ENCODE assay signal across 27 mouse cellular contexts in genomic region chr11:88966881-88967361, GRCm38 (mm10). TPM values are rescaled to one million over a fixed set of nuclear protein-coding genes. Genes with fewer than 3 reads are reported as not detected.
A peak's percentile ranks its signal among the peaks of the same experiment; 100 is the strongest.
DNase-seq lines count a peak whose midpoint lies in the region; TF ChIP-seq lines count a peak whose summit lies in the region.
"Had no signal": no experiment of that assay in that cellular context is flagged by ENCODE, and none has a peak within 500 bp of the region (broad histone marks: within the 10 kb centered on the region; RNA-seq: fewer than 3 reads in every experiment).

Elobl (minus strand) TSS chr11:88966931.

- no peaks in the 10 kb centered on the region for H3K4me1 ChIP-seq in bone marrow, adult 2 months (ENCODE audit: control insufficient read depth, insufficient read depth, low read length)
- H3K4me1 ChIP-seq: embryonic facial prominence, embryonic 13.5 days; embryonic facial prominence, embryonic 15.5 days; forebrain, embryonic 13.5 days; forebrain, embryonic 15.5 days had no signal

- 62% methylated on average over 3 of the region's 3 CpGs for WGBS in bone marrow, adult 2 months

- no peak for TF ChIP-seq CTCF in bone marrow, adult 2 months (IDR thresholded peaks at IDR 0.05; ENCODE audit: control insufficient read depth, insufficient read depth, low read length)

- TF ChIP-seq POLR2A in bone marrow, adult 2 months (IDR thresholded peaks at IDR 0.05; ENCODE audit: borderline replicate concordance, control insufficient read depth, low read depth, low read length) = no peak

- DNase-seq in 3T3-L1 (ENCODE audit: low read depth, low spot score) (peak; percentile 40), NIH3T3 (ENCODE audit: low read depth) (peak; percentile 74)
- DNase-seq in fibroblast of lung, adult 2 months (ENCODE audit: low read depth) = peak; percentile 50
- no peak for DNase-seq in T-cell, adult 2 months (ENCODE audit: low spot score)
- no peak for DNase-seq in cerebellum, adult 8-10 months
- no peak for DNase-seq in adrenal gland, postnatal 36 days
- DNase-seq: adrenal gland, adult 2 months; adrenal gland, postnatal 25 days; cerebellum, adult 11 months; cerebellum, adult 18-20 months; cerebellum, adult 9-10 months; cerebellum, postnatal 25 days; forebrain, postnatal 0 days had no signal

- no peak within 1 kb of the TSS for H3K27ac ChIP-seq in bone marrow, adult 2 months (ENCODE audit: control insufficient read depth, insufficient read depth, low read depth, low read length, poor library complexity)
- H3K27ac ChIP-seq: embryonic facial prominence, embryonic 13.5 days; embryonic facial prominence, embryonic 15.5 days; forebrain, embryonic 13.5 days; forebrain, embryonic 15.5 days had no signal

- no peak within 1 kb of the TSS for H3K4me3 ChIP-seq in bone marrow, adult 2 months (replicated peaks; ENCODE audit: control insufficient read depth, low read depth, low read length)
- H3K4me3 ChIP-seq: embryonic facial prominence, embryonic 13.5 days; embryonic facial prominence, embryonic 15.5 days; forebrain, embryonic 13.5 days; forebrain, embryonic 15.5 days had no signal

RNA-seq across cellular contexts. Expression of gene Elobl, which starts in this region (rescaled TPM):
- polyA plus RNA-seq in bone marrow, adult 2 months (2011; ENCODE audit: insufficient read depth, insufficient read length, low replicate concordance, missing spikeins) = 11.6 TPM in 1 of 2 replicates, not detected in the other
- total RNA-seq in adrenal gland, postnatal 36 days (2021) = not detected
- total RNA-seq: adrenal gland, adult 2 months; adrenal gland, postnatal 10 days; adrenal gland, postnatal 25 days; forebrain, postnatal 0 days; G1E; gastrocnemius, adult 18-20 months had no signal
- polyA plus RNA-seq: activated CD4-positive, CD25-positive, alpha-beta regulatory T cell, adult 4 months; brain, embryonic 14.5 days; C2C12; cortical plate, adult 2 months; embryonic facial prominence, embryonic 11.5 days; embryonic facial prominence, embryonic 13.5 days; embryonic facial prominence, embryonic 15.5 days; forebrain, embryonic 11.5 days; forebrain, embryonic 13.5 days; forebrain, embryonic 15.5 days; forebrain, postnatal 0 days; G1E had no signal

Comparison
In these comparisons a context has a peak if more than half of its experiments do, and no peak if none do; other contexts are left out.
1. DNase-seq: peak in 3T3-L1 (single experiment), NIH3T3 (single experiment) and fibroblast of lung, adult 2 months (single experiment); none in T-cell, adult 2 months (single experiment), cerebellum, adult 8-10 months (single experiment) and adrenal gland, postnatal 36 days (0 of 2).